In genomic region chr3:146421787-146422186, GRCm38 (mm10) we compare ENCODE assay signal across 26 mouse cellular contexts. TPM values are rescaled to one million over a fixed set of nuclear protein-coding genes. Genes with fewer than 3 reads are reported as not detected.
A peak's percentile ranks its signal among the peaks of the same experiment; 100 is the strongest.
DNase-seq lines count a peak whose midpoint lies in the region; ATAC-seq and TF ChIP-seq lines count a peak whose summit lies in the region.
"Had no signal": no experiment of that assay in that cellular context is flagged by ENCODE, and none has a peak within 500 bp of the region (broad histone marks: within the 10 kb centered on the region; RNA-seq: fewer than 3 reads in every experiment).

No protein-coding gene starts in this region.

- H3K4me1 ChIP-seq in liver, postnatal 0 days (ENCODE audit: insufficient read depth) = no peaks in the 10 kb centered on the region
- peaks cover 24% of the 10 kb centered on the region; the same call in 1 of the 2 replicates for H3K4me1 ChIP-seq in liver, embryonic 12.5 days
- H3K4me1 ChIP-seq in megakaryocyte, embryonic 14.5 days = peaks cover 80% of the 10 kb centered on the region

- DNase-seq in liver, postnatal 0 days = no peak
- peak; percentile 19 for DNase-seq in CD4-positive helper T cell, adult 2 months (ENCODE audit: low read depth, low spot score)
- DNase-seq in c-Kit-positive CD71-positive TER-119-positive erythroid progenitor cells, embryonic 14.5 days (ENCODE audit: low spot score) = no peak
- no peak for DNase-seq in heart, postnatal 4 days
- DNase-seq: adrenal gland, postnatal 14 days; B cell, adult 2 months; cerebellum, adult 8-10 months; cerebellum, postnatal 36 days; gastrocnemius, postnatal 14 days; heart, adult 2 months; heart, postnatal 14 days; kidney, postnatal 4 days; lung, postnatal 14 days had no signal

- no peak for TF ChIP-seq EP300 in liver, postnatal 0 days (IDR thresholded peaks at IDR 0.05; ENCODE audit: low read depth)

- H3K27ac ChIP-seq in liver, postnatal 0 days (ENCODE audit: low read depth) = no peak overlapping the region
- no peak overlapping the region for H3K27ac ChIP-seq in liver, embryonic 12.5 days
- H3K27ac ChIP-seq: embryonic facial prominence, embryonic 10.5 days; forebrain, embryonic 10.5 days; heart, adult 2 months; heart, embryonic 13.5 days; hindbrain, embryonic 15.5 days; limb, embryonic 12.5 days; liver, embryonic 14.5 days; midbrain, embryonic 10.5 days; neural tube, embryonic 15.5 days had no signal

- H3K36me3 ChIP-seq in liver, postnatal 0 days (replicated peaks; ENCODE audit: insufficient read depth, low read length) = peaks cover 38% of the 10 kb centered on the region
- peaks cover 92% of the 10 kb centered on the region for H3K36me3 ChIP-seq in liver, embryonic 12.5 days
- peaks cover 90% of the 10 kb centered on the region for H3K36me3 ChIP-seq in megakaryocyte, embryonic 14.5 days (replicated peaks; ENCODE audit: low read length)

- WGBS in liver, postnatal 0 days (ENCODE audit: insufficient replicate concordance) = 36% methylated on average over 8 of the region's 8 CpGs
- 31% methylated on average over 8 of the region's 8 CpGs for WGBS in liver, embryonic 12.5 days (ENCODE audit: insufficient replicate concordance)

- 0 out of 2 replicates have a peak, but pooled peaks have one; percentile 13 for ATAC-seq in liver, postnatal 0 days
- ATAC-seq in liver, embryonic 12.5 days = no peak
- ATAC-seq in common myeloid progenitor, adult 5-6 weeks (replicated peaks; ENCODE audit: low read depth, poor library complexity, severe bottlenecking) = peak; percentile 97
- ATAC-seq: forebrain, embryonic 16.5 days; intestine, embryonic 16.5 days had no signal

- H3K9me3 ChIP-seq in liver, postnatal 0 days (ENCODE audit: low read length) = no peaks in the 10 kb centered on the region
- no peaks in the 10 kb centered on the region for H3K9me3 ChIP-seq in liver, embryonic 12.5 days (replicated peaks)
- H3K9me3 ChIP-seq in megakaryocyte, embryonic 14.5 days = peaks cover 6% of the 10 kb centered on the region; the same call in 1 of the 2 replicates
- H3K9me3 ChIP-seq: embryonic facial prominence, embryonic 10.5 days; forebrain, embryonic 10.5 days; heart, embryonic 13.5 days; hindbrain, embryonic 15.5 days; limb, embryonic 12.5 days; midbrain, embryonic 10.5 days; neural tube, embryonic 15.5 days had no signal

- H3K27me3 ChIP-seq in liver, postnatal 0 days (ENCODE audit: insufficient read depth, low read length) = no peaks in the 10 kb centered on the region
- H3K27me3 ChIP-seq in liver, embryonic 12.5 days (replicated peaks) = no peaks in the 10 kb centered on the region
- H3K27me3 ChIP-seq in megakaryocyte, embryonic 14.5 days (replicated peaks) = peaks cover 3% of the 10 kb centered on the region
- H3K27me3 ChIP-seq: heart, embryonic 13.5 days; hindbrain, embryonic 15.5 days; limb, embryonic 12.5 days; neural tube, embryonic 15.5 days had no signal

- no peak overlapping the region for H3K4me3 ChIP-seq in liver, postnatal 0 days (ENCODE audit: low read depth, low read length)
- H3K4me3 ChIP-seq in liver, embryonic 12.5 days = no peak overlapping the region
- H3K4me3 ChIP-seq in megakaryocyte, embryonic 14.5 days (replicated peaks) = peak overlapping the region; percentile 50
- H3K4me3 ChIP-seq: embryonic facial prominence, embryonic 10.5 days; forebrain, embryonic 10.5 days; heart, adult 2 months; heart, embryonic 13.5 days; hindbrain, embryonic 15.5 days; limb, embryonic 12.5 days; midbrain, embryonic 10.5 days; neural tube, embryonic 15.5 days had no signal

- H3K9ac ChIP-seq in liver, postnatal 0 days (replicated peaks) = no peak overlapping the region
- no peak overlapping the region for H3K9ac ChIP-seq in liver, embryonic 12.5 days
- H3K9ac ChIP-seq: heart, embryonic 13.5 days; hindbrain, embryonic 15.5 days; limb, embryonic 12.5 days; liver, embryonic 14.5 days; neural tube, embryonic 15.5 days had no signal

- H3K4me2 ChIP-seq in liver, postnatal 0 days (ENCODE audit: low read depth, low read length) = no peak overlapping the region
- no peak overlapping the region for H3K4me2 ChIP-seq in liver, embryonic 12.5 days
- H3K4me2 ChIP-seq: heart, embryonic 13.5 days; hindbrain, embryonic 15.5 days; limb, embryonic 12.5 days; neural tube, embryonic 15.5 days had no signal

- no peak for TF ChIP-seq CTCF in liver, postnatal 0 days (IDR thresholded peaks at IDR 0.05; ENCODE audit: low read depth)

RNA-seq across cellular contexts. Expression of gene Ssx2ip, which starts 17.3 kb away (rescaled TPM):
- polyA plus RNA-seq in liver, postnatal 0 days (2015; fragmentation: Nextera tagmentation; extraction: Ambion mirVana) = 19.3 and 22.4 TPM in 2 replicates
- polyA plus RNA-seq in liver, embryonic 12.5 days (2016; fragmentation: Nextera tagmentation; extraction: Ambion mirVana) = 157 TPM in 2 replicates
- total RNA-seq in common myeloid progenitor, adult 5-6 weeks (2017) = 35.7 and 37.3 TPM in 2 replicates
- polyA plus RNA-seq in megakaryocyte, embryonic 14.5 days (2012; ENCODE audit: insufficient read depth, low replicate concordance) = 0.51 and 10.1 TPM in 2 replicates
- total RNA-seq in heart, postnatal 4 days (2021) = 10 to 100 TPM; 18.6 to 21.0 TPM

RNA-seq across cellular contexts. Expression of gene Ctbs, which starts 27.8 kb away (rescaled TPM):
- polyA plus RNA-seq in liver, postnatal 0 days (2015; fragmentation: Nextera tagmentation; extraction: Ambion mirVana) = 8.3 and 9.9 TPM in 2 replicates
- 5.5 and 6.4 TPM in 2 replicates for polyA plus RNA-seq in liver, embryonic 12.5 days (2016; fragmentation: Nextera tagmentation; extraction: Ambion mirVana)
- total RNA-seq in common myeloid progenitor, adult 5-6 weeks (2017) = 4.8 and 7.0 TPM in 2 replicates
- 5.9 and 21.7 TPM in 2 replicates for polyA plus RNA-seq in megakaryocyte, embryonic 14.5 days (2012; ENCODE audit: insufficient read depth, low replicate concordance)
- total RNA-seq in heart, postnatal 4 days (2021) = 1 to 10 TPM; 5.5 to 5.7 TPM
